Mouse (Mus musculus) MN1 (cell line): ENCODE data around the gene Slc25a38.

Experiments
- DNase-seq: peaks from one replicate; pipeline ENCODE4 v3.0.0-alpha.2; 2016; ENCODE audit warnings: low spot score

Gene Slc25a38

DNA sequence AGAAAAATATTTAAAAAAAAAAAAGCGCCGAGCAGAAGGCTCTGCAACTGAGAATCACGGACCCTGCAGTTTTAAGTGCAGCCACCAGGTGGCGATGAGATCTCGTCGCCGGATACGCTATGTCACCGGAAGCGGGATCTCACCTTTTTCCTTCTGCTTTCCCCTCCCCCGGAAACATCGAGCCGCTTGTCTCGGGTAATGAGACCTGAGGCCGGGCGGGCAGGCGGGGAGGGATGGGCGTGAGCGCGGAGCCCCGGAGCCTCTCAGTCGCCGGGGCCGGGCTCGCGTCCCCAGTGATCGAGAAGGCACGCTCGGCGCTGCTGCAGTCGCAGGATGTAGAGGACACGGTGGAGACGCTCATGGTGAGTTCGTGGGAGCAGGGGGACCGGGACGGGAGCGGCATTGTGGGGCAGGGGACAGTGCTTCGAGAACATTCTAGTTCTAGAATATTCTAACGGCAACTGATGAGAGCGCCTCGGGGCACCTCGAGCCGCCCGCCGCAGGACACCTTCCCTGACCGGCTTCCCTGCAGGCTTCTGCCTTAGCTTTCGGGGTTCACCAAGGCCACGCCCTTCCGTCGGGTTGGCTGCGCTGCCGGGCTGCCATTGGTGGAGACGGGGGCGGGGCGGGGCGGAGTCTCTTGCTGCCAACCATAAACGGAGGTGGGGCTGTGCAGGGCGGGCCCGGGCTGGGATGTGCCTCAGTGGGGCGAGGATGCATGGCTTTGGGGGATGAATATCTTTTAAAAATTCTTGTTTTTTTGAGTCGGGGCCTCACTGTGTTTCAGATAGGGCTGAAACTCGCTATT is at the start of gene Slc25a38:
Gene Slc25a38 (plus strand): TSS at position 164 of the 808 bp plus-strand sequence.
- DNase-seq: peak; percentile 93

DNA sequence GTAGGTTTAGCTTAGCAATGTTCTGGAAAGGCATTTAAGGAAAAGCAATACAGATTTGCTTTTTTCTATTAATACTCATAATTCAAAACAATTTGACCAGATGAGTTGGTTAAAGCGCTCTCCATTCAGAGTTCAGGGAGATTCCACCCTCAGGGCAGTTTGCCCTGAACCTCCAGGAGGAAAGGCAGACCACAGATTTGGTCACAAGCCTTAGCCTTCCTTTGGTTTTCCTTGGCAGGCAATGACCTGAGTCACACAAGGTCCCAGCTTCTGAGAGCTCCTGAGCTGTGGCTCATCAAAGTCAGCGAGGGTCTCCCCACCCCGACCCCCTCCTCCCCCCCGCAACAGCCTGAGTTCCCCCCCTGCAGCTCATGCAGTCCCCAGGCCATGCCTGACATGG is 45.9 kb upstream of the Slc25a38 start:
- DNase-seq: no peak

DNA sequence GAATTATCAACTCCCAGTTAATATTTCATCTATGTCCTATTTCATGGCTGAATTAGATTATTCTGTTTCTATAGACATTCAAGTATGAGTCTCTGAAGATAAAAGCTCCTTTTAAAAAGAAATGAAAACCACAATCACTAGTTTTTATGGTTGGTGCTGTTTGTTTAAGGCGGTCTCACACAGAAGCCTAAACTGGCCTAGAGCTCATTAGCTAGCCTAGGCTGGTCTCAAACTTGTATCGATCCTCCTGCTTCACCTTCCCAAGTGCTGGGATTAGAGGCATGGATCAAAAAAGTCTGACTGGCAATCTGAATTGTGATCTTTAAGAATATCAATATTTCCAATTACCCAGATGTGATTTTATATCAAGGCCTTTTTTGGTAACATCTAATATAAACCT is 42.6 kb upstream of the Slc25a38 start:
- DNase-seq: no peak

DNA sequence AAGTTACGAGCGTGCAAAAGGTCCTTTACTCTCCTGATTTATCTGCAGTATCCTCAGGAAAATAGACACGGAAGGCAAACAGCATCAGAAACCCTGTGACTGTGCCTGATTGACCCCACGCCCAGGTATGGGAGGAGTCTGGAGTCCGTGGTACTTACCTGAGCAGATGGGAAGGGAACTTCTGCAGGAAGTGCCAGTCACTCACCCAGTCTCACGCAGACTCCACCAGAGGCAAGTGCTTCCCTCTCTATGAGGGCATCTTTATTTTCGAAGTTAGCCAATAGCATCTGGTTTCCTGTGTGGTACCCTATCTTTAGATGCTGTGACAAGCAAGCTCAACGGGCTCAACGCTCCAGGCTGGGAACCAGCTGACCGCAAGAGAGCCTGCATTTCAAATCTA is 42.1 kb upstream of the Slc25a38 start:
- no peak for DNase-seq

DNA sequence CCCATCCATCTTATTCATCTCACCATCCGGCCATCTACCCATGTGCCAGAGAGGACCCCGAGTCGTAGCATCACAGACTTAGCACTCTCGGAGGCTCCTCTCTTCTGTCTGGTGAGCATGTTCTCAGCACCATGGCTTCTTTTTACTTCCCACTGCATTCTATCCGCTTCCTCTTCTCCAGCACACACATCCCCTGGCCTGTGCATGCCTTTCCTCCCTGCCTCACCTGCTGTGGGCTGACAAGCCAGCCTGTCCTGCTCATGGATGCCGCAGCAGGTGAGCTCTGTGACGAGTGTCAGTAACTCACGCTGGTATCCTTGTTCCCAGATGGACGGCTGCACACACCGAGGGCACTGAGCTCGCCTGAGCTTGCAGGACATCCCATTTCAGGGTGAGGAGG is 40.4 kb upstream of the Slc25a38 start, which contains the start of gene Cx3cr1:
Gene Cx3cr1 (minus strand): TSS at position 101 of the 400 bp plus-strand sequence.
- no peak for DNase-seq

DNA sequence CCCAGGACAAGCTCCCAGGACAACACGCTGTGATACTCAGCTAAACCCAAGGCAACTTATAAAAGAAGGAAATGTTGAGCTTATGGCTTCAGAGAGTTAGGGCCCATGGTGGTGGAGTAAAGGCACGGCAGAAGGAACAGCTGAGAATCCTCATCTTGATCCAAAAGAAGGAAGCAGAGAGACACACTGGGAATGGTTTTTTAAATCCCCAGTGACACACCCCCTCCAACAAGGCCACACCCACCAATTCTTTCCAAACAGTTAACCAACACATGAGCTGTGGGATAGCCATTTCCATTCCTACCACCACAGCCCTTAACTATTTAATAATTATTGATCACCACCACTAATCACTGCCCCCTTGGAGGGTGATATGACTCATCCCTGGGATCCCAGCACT is 38.9 kb upstream of the Slc25a38 start:
- DNase-seq: no peak

DNA sequence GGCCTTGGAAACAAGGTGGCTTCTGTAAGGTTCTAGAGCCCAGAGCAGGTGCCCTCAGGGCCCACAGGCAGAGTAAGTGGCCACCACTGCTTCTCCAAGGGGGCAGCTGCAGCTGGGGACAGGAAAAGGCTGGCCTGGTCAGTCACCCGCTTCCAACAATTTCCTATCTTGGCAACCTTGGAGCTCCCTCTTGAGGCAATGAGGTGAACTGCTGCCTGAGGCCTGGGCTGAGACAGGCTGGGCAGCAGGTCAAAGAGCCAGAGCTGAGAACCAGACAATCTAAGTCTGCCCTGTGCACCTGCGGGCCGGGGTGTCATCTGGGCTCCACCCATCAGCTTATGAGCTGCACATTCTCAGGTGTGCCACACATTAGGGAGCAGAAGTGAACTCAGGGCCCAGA is 37.0 kb upstream of the Slc25a38 start:
- DNase-seq: peak; percentile 77

DNA sequence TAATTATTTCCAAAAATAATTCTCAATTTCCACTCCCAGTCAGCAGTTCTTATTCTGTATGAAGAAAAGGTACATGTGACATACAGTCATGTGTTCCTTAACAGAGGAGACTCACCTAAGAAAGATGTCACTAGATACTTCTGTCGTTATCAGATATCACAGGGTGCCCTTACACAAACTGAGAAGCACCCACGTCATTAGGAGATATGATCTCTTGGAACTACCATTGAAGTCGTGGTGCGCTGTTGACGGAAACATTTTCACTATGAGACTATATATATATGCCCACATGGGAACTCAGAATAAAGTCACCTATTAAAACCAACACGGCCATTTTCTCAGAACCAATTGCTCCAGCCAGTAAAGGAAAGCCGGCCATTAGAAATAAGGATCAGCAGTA is 35.7 kb upstream of the Slc25a38 start:
- no peak for DNase-seq

DNA sequence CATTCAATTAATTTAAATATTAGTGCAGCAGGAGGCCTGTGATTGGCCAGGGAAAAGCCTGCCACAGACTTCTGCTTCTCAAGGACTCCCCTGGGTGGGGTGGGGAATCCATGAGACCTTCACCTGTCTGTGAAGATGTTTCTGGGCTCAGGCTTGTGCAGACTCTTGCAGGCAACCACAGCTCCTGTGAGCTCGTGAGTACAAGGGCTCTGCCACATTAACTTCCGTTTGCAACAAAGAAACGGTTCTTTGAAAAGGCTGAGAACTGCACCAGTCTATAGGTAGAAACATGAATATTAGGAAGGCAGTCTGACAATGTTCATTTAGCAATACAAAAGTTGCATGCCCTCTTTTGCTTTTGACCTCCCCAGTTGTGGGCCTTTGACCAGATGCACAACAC is 31.9 kb upstream of the Slc25a38 start:
- no peak for DNase-seq

DNA sequence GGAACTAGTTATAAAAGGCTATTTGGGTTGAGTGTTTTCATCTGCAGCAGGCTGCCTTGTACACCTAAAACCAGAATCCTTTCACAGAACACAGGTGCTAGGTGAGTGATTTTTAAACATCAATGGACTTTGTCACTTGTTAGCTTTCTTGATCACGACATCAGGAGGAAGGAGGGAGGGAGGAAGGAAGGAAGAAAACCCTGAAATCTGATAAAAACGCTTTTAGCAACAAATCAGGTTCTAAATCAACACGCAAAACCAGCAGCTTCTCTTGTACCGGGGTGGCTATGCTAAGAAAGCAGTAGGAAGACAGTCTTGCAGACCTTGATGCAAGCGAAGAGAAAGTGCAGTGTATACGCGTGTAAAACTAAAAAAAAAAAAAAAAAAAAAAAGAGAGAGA is 30.3 kb upstream of the Slc25a38 start:
- DNase-seq: no peak

DNA sequence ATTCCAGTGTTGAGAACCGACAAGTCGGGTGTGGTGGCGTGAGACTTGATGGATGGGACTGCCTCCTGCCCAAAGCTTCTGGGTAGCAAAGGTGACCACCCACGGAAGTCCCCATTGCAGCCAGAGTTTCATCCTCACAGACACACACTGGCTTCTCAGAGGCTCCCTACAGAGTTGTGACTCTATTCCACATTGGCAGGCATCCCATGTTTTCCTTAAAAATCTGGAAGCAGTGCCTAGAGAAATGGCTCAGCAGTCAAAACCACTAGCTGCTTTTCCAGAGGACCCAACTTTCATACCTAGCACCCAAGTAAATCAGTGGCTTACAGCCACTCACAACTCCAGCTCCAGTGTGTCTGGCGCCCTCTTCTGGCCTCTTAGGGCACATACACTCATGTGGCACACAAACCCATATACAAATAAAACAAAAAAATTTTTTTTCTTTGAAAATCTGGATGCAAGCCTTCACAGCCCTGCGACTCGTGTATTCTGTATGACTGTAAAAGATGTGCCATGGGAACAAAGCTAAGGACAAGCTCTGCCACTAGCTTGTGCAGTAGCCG is 29.5 kb upstream of the Slc25a38 start:
- DNase-seq: no peak

DNA sequence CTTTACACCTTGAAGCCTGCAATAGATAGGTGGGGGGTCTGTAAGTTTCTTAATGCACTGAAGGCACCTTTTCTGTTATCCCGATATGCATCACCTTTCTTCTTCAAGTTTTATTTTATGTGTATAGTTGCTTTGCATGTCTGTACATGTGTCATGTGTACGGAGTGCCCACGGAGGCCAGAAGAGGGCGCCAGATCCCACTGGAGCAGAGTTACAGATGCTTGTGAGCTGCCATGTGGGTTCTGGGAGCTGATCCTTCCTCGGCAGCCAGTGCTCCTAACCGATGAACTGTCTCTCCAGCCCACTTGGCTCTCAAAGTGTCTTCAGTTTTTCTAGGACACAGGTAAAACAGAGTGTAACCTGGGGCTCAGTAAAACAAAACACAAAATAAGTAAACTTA is 28.9 kb upstream of the Slc25a38 start:
- no peak for DNase-seq

DNA sequence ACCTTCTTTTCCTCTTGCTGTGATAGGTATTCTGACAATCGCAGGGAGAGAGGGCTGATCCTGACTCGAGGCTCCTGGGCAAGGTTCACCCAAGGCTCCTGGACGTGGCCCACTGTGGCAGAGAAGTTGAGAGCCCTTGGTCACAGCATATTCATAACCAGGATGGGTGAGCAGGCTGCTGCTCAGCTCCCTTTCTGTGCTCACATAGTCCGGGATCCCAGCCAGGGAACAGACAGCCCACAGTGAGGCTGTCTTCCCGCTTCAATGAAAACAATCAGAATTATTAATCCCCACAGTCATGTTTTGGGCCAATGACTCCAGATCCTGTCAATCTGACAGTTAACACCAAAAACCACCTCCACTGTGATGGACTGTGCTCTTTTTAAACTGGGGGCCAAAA is 28.2 kb upstream of the Slc25a38 start:
- DNase-seq: no peak

DNA sequence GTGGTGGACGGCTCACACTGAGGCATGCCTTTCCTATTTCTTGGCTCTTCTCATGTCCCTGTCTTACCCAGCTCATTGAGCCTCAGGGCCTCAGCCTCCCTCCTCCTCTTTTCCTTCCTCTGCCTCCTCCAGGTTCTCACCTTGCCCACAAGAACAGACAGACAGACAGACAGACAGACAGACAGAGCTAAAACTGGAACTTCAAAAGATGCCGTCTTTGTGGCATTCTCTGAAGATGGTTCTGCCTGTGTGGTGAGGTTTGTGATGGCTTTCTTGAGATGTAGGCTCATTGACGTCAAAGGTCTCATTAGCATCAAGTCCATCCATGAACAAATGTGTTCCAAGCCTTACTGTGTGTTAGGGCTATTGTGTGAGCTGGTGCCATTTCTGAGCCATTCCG is 27.5 kb upstream of the Slc25a38 start:
- DNase-seq: no peak

DNA sequence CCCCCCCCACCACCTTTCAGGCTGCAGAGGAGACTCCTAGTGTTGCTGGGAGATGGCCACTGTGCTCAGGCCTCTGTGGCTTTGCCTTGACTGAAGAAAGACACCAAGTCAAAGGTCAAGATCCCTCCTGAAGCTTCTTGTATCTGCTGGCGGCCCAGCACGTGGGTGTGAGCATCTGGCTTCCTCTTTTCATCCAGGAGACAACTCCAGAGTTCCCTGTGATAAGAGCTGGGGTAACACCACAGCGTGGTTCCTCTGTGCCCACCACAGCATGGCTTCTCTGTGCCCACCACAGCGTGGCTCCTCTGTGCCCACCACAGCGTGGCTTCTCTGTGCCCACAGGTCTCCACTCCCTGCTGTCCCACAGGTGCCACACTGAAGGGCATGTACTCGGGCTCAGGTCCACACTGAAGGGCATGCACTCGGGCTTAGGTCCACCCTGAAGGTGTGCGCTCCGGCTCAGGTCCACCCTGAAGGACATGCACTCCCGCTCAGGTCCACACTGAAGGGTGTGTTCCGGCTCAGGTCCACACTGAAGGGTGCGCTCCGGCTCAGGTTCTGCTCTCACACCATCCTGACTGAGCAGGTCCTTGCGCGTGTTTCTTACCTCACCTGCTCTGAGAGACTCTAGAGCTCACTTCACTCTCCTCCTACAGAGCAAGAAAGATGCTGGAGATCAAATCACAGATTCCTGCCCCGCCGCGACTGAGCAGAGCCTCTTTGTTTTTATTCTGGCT is 26.8 kb upstream of the Slc25a38 start:
- no peak for DNase-seq

DNA sequence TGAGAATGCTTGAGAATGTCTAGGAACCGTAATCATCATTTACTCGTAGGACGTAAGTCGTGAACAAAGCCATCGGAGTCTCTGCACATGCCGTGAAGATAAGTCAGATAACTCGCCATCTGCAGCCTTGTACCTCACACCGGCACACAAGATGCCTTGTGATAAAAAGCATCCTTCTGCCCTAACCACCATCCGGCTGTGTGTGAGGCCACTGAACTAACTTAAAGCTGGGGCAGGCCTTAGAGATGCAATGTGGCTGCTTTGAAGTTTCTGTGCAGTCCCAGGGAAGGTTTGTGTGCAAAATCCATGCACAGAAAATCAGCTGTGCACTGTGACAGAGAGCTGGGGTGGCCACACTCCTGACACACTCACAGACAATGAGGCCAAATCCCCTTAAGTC is 25.8 kb upstream of the Slc25a38 start:
- no peak for DNase-seq

DNA sequence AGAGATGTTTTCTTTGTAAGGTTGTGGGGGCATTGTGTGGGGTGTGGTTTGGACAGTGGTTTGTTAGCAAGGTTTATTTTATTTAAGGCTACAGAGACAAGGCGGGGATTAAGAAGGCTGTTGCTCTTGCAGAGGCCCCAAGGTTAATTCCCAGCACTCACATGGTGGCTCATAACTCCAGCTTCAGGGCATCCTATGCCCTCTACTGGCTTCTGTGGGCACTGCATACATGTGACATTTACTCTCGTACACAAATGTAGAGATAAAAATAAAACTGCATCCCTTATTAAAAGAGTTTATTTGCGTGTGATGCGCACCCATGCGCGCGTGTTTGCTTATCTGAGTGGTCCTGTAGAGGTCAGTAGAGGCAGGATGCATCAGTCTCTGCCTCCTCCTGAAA is 21.0 kb upstream of the Slc25a38 start:
- no peak for DNase-seq

DNA sequence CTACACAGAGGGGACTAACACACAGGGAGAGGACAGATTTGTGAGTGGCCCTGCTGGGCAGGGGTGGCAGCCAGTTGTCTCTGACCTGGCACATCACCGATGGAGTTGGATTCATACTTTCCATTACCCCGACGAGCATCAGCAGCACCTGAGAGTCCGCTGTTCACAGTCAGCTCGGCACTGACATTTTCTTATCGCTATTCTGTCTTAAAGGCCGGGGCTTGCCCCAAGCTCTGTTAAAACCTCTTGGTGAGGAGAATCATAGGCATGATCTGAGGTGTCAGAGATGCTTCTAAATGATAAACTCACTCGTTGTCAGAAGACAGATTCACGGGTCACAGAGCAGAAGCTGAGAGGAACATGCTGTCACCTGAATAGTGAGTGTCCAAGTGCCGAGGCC is 19.1 kb upstream of the Slc25a38 start:
- DNase-seq: no peak

DNA sequence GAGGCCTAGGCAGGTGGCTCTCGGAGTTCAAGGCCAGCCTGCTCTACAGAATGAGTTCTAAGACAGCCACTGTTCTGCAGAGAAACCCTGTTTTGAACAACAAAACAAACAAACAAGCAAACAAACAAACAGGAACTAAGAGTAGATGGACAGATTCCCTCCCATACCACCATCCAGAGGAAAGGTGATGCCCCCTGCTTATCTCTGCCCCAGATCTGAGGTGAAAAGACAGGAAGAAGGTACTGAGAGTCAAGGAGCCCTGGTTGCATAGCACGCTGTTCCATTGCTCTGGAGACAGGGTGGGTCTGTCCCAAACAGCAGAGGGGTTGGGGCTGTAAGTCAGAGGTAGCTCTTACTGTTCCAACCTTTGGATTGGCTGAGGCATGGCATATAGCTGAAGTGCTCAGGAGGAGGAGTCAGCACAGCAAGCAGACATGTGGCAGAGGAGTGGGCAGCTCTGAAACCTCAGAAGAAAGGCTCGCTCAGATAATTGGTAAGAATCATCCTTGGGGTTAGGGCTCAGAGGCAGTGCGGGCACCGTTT is 18.4 kb upstream of the Slc25a38 start, which contains the start of gene Ccr8:
Gene Ccr8 (plus strand): TSS at position 419 of the 543 bp plus-strand sequence.
- no peak for DNase-seq

DNA sequence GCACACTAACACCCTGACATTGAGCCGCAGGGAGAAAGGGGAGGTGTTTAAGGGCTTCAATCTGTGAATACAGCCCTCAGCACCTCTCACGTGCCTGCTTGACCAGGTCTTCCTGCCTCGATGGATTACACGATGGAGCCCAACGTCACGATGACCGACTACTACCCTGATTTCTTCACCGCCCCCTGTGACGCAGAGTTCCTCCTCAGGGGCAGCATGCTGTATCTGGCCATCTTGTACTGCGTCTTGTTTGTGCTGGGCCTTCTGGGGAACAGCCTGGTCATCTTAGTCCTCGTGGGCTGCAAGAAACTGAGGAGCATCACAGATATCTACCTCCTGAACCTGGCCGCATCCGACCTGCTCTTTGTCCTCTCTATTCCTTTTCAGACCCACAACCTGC is 16.5 kb upstream of the Slc25a38 start:
- DNase-seq: no peak

DNA sequence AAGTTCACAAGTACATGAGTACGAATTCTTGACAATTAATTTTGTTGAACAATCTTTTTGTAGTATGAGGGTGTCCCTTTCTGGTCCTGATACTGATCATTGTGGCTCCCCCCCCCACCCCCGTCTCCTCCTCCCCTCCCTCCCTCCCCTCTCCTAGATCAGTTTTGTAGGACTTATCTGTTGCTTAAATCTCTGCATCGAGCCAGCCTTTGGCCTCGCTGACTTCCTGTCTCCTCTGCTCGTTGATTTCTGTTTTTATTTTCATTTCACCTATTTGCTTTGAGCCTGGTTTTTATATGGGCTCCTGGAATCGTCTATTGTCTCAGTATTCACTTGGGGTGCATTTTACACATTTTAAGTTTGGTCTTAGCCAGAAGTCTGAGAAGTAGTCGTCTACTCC is 14.3 kb upstream of the Slc25a38 start:
- no peak for DNase-seq

DNA sequence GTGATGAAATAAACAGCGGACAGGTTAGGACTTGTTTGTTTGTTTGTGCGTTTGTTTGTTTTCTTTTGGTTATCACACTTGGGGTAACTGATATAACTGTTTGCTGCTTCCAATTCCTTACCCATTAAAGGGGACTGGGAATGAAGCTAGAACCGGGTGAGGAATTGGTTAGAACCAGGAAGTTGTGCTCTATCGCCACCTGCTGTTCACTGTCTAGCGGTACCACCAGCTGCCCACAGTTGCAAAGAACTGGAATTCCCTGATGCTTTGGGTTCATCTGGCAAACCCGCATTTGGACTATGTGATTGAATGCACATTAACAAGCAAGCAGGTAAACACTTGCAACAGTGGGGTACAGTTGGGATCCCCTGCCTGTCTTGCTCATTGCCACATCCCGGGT is 11.5 kb upstream of the Slc25a38 start:
- peak; percentile 74 for DNase-seq

DNA sequence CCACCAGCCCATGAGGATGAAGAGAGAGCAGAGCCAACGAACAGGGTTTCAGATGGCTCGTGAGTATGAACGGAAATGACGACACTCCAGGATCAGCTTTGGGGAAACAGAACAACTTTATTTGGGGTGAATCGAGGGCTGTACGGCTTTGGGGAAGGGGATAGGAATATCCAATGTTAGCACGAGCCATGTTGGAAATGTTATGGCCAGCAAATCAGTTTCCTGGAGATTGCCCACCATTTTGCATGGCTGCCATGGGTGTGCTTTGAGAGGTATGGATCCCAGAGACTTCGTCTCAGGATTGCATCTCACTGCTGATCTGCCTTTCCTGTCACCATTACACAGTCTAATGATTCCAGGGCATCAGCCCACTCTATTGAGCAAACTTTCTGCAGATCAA is 10.9 kb upstream of the Slc25a38 start:
- DNase-seq: no peak
